Mouse (Mus musculus) frontal cortex, postnatal 25 days (tissue): Measurements from ENCODE around the gene Slc16a3.

Source experiments
- DNase-seq, 2 experiments: peaks; one replicate each; pipeline ENCODE4 v3.0.0; 2022; ENCODE audit warnings: low spot score in 2 of 2

Gene Slc16a3

DNA sequence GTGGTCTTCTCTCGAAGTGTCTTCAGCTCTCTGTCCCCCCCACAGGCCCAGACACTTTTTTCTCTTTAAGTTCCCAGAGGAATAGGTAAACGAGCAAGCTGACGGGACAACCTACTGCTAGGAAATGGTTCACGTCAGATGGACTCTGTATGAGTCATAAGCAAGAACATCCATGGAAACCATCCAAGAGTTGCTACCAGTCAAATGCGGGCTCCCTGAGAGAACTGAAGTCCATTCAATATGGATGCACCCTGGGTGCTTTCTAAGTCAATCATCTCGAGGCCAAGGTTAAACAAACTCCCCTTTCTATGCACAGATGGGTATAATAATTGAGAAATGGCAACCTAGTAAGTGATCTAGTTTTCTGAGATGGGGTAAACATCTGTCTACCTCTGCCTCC, 25.0 kb downstream of the Slc16a3 start:
- DNase-seq = no peak

DNA sequence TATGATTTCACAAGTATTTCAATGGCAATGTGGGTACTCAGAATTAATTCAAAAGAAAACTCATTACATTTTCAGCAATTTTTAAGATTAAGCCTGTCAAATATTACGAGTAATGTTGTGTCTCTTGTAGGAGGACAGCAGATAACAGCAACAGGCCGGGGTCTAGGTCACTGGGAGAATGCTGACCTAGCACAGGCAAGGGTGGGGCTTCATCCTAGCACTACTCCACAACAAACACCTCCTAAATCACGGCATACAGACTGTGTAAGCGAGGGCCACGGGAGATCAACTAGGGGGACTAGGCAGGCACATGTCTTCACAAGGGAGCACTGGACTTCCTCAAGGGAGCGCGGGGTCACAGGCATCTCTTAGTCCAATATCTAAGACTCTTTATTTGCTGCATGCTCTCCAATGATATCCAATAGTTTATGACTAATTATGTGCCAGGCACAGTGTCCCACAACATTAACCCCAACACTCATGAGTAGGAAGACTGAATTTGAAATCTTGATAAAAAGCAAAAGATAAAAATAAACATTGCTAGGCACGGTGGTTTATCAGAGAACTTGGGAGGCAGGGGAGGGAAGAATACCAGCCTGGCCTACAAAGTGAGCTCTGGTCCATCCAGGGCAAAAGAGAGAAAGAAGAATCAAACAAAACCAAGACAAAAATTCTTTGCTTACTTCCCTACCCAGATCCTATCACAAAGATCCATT, 31.6 kb downstream of the Slc16a3 start:
- no peak for DNase-seq

DNA sequence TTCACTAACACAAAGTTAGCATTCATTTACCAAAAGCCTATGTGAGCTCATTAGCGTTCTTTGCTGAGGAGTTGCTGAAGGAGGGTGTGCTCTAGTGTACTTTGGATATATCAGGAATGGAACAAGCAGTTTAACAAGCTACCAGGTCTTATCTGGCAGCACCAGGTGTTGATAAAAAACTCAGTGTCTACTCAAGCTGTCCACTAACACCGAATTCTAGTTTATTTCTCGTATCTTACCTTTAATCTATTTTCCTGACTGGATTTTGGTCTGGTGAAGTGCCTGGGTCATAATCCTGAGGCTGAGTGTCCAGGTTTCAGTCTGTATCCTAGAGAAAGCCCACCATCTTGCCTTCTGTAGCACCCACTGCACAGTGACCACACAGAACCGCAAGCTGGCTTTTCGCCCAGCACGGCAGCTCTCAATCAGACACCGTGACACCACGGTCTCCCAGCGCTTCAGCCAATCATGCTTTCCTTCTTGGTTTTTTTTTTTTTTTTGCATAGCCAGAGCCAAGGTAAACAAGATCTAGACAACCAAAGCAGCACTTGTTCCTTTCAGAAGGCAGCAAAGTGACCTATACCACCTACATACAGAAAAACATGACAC, 32.3 kb downstream of the Slc16a3 start:
- no peak for DNase-seq

DNA sequence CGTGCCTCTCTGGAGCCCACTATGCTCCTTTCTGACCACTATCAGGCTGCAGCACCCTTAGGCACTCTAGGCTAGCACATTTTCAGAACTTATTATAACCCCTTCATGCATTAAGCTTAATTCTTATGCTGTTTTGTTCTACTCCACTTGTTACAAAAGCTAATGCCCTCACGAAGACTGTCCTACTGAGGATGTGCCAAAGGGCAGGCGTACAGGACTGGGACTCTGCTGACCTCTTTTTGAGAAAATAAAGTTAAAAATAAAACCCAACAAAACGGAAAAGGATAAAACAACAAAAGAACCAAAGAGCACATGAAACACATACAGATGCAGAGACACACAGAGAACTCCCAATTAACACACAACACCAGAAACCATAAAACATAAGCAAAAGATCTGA, 33.4 kb downstream of the Slc16a3 start:
- DNase-seq = no peak

DNA sequence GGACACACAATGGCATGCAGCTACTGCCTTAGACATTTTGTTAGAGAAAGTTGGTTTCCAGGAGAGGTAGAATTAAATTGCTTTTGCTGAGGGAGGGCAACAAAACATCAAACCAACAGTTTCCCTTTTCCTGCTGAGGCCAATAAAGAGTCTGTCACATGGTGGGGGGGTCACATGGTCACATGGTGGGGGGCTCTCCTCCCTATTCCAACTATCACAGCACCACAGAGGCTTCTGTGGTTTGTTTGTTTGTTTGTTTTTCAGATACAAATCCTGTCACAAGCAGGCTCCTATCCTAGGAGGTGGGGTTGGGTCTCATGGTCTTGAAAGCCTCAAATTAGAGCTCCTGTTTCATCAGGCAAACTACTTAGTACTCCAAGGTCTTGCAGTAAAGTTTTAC, 34.2 kb downstream of the Slc16a3 start:
- DNase-seq = no peak

DNA sequence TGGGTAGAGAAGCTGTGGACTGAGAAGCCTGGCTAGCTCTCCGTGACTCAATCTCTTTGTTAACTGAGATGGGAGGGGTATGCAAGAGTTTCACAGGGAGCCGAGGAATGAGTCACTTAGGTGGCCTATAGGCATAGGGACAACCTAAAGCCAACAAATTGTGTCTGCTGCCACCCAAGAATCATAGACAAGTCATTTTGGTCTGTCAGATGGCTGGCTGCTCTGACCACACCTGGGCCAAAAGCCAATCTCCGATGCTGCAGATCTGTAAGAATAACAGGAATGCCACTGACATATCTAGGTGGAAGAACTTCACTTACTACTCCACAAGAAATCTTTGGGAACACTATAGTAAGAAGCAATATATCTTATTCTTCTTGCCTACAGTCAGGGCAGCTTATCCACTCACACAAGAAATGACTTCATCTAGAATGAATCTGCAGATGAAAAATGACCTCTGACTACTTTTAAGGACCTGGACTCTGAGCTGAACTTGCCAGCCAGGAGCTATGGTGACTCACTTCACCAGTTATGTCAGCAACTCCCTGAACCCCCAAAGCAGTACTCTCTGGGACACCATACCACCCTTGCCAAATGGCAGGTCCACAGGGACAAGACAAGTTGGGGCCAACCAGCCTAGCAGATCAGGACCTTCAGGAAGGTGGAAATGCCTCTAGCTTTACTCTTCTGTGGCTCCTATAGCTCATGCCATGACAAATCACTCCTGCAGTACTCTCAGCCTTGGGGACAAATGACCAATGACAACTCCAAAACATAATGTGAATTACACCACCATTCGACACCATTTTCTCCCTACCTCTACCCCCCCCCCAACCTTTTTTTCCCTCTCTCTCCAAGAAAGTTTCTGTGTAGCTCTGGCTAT, 36.4 kb downstream of the Slc16a3 start:
- DNase-seq = no peak

DNA sequence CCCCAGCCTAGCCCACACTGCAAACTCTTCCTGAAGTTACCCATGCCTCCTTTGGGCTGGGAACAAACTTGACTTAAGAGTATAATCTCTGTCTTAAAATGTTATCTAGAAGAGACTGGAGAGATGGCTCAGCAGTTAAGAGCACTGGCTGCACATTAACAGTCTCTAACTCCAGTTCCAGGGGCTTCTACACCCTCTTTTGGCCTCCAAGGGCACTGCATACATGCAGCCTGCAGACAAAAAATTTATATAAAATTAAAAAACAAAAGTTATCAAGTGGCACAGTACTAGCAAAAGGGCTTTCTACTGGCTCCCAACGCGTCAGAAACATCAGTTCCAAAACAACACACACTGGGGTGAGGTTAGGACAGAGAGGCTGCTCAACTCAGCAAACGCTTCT, 39.3 kb downstream of the Slc16a3 start:
- no peak for DNase-seq

DNA sequence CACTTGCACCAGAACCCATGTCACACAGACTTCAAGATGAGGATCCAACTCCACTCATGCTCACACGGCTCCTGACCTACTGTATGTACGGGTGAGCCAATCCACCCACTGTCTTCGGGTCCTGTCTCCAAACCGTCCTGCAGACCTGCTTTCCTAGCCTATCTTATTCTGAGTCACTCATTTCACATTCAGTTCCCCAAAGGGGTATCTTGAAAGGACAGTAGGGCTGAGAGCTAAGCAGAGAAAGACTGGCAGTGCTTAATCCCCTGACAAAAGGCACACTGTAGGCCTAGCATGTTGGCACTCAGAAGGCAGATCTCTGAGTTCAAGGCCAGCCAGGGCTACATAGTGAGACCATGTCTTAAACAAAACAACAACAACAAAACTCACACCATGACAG, 40.1 kb downstream of the Slc16a3 start:
- DNase-seq = no peak

DNA sequence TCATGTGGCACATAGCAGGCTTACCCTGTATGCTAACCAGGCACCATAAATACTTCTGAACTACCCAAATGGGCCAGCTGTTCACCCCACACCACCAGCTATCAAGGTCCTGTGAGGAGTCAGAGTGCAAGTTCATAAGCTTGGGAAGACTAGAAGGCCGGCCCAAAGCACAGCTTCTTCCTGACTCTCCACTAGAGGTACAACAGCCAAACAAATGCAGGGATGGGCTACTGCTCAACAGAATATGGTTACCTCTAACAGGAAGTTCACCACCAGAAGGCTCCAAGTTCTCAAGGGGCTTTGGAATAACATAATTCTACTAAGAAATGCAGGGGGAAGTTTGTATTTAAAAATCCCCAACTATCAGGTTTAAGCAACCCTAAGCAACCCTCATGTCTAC, 41.2 kb downstream of the Slc16a3 start:
- DNase-seq = no peak

DNA sequence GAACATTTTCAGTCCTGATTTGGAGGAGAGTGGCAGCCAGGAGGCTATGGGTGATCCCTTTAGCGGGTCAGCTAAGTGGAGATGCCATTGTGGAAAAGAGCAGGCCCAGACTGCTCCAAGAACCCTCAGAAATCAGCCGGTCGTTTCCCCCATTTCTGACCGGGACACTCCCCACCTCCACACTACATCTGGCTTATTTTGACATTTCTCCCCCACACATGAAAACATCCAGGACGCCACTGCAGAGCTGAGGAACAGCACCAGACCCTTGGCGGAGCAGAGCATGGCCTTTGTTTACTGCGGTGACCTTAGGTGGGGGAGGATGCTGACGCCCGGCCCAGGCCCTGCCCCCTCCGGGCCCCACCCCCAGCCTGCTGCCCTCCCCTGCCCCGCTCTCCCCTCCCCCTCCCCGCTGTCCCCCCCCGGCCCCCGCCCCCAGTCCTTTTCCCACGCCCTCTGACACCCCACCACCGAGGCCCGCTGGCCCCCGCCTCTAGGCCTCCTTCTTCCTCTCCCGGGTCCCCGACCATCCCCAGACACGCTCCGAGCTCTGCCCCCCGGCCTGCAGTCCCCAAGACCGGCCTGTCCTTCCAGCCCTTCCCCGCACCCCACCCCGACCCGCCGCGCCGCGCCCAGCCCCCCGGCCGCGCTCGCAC, 42.0 kb downstream of the Slc16a3 start:
- peak in 1 of 2 experiments; percentile 11 for DNase-seq

DNA sequence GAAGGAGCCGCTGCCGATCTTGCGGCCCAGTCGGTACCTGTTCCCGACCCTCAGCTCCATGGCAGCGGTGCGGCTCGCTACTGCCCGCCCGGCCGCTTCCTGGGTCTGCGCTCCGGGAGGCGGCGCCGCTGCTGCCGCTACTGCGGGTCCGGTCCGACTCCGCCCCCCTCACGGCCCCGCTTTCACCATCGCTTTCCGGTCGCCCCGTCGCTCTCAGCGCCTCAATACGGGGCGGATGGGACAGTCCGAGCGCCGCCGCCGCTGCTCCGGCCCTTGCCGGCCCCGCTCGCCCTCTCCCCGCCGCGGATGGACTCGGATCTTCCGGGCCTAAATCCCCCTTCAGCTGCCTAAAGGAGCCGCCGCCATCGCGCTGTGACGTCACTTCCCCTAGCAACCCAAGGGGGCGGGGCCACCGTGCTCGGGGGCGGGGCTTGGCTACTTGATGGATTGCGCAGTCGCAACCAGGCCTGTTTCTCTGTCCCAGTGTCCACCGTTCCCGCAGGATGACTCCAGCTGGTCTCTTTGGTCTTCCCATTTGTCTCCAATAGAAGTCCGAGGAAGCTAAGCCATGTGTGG, 42.8 kb downstream of the Slc16a3 start, which contains the start of gene Csnk1d:
Csnk1d (minus strand) TSS at position 380 of the 576 bp plus-strand sequence.
- DNase-seq = peak; percentile 99 to 100

DNA sequence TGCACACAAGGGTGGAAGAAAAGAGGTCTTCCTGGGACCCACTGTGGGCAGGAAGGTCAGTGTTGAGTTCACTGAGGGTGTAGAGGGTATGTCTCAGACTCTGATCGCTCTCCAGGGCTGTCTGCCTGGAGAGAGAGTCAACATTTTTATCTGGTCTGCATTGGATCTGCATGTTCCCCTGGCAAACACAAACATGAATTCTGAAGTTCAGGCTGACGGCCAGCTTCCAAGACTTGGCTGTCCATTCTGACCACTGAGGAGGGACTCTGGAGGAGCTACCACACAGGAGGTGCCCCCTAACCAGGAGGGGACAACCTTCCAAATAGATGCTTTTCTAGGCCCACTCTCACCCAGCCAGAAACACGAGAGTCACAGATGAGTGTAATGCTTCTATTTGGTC, 43.5 kb downstream of the Slc16a3 start:
- DNase-seq = no peak

DNA sequence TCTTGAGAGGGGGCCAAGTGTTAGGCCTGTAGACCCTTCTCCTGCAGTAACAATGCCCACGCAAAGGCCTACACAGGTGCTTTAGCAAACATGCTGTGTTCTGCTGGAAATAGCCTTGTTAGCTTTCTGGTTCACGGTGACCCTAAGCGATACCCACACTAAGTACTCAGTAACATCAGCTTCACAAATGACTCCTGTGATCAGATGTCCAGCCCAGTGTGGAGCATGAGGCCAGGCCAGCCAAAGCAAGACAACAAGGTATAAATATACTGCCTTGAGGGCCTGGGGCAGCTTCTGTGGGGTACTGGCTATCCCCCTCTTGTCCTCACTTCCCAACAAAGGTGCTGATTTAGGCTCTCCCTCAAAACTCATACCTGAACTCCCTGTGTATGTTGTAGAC, 44.8 kb downstream of the Slc16a3 start:
- no peak for DNase-seq

DNA sequence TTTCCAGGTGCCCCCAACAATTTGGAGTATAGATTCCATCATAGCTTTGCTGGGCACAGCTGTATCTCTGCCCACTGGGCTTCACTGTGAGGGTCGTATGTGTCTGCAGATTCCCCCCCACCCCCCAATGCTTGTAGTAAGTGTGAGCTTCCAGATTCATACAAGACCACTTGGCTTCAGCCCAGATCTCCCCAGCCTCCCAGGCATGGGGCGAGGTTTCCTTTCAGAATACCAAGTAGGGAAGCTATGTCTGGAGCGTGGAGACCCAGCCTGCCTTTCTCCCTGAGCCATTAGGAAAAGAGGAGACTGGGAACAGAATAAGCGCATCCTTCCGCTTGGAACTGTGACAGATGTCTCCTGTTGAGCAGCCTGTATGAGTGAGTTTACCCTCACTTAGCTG, 45.3 kb downstream of the Slc16a3 start:
- DNase-seq = no peak

DNA sequence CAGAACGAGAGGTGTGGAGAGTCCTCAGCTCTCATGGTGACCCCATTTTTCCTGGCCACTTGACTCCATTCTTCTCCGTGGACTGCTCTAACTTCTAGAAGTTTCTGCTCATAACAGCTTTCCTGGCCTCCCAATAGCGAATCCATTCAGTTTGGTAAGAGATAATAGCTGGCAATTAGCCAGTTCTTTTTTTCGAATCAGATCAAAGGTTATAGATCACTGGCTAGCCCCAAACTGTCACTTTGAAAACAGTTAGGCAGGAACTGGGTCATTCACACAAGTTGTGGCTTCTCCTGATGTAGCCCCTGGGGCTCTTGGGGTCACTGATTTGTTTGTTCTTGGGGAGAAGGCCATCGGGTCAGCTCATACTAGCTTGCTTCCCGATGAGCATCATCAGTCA, 46.5 kb downstream of the Slc16a3 start:
- DNase-seq = no peak

DNA sequence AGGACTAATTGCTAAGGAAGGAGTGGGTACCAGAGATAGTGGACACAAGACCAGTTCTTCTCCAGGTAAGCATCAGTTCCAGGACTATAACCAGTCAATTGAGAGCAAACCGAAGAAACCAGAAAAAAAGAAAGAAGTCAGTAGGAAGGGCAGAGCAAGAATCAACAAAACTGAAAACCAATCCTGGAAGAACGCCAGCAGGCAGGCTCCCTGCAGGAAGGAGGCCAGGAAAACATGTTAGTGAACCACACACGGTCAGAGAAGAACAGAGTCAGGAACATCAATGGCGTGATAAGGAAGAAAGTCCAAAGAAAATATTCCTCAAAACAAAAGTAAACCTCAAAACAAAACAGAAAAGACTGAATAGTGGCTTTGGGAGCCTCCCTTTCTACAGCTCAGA, 53.7 kb downstream of the Slc16a3 start:
- DNase-seq = no peak

DNA sequence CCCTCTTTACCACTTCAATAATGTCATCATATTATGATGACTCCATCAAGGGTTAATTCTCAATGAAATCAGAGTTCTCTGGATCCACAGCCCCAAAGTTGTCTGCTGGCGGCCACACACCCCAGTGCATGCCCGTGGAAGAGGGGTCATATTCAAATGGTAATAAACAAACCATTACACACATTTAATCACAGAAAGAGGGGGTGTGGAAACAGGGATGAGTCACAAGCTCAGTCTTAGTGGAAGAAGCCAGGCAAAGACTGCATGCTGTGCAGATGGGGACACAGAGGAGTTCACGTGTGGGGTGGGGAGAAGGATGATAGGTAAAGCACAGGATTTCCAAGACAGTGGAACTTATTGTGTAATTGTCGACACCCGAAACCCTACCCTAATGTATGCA, 56.0 kb downstream of the Slc16a3 start:
- no peak for DNase-seq

DNA sequence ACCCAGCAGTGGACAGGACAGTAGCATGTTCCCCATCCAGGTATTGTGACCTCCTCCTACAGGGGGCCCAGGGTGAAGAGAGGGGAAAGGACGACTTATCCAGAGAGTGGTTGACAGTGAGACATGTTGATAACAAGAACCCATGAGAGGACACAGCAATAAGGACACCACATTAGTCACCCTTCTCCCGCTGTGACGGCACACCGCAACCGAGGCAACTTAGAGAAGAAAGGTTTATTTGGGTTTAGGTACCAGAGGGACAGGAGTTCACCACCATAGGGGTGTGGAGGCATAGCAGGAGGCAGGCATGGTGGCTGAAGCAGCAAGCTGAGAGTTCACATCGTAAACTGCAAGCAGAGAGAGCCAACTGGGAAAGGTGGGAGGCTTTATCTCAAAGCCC, 57.9 kb downstream of the Slc16a3 start:
- DNase-seq = no peak

DNA sequence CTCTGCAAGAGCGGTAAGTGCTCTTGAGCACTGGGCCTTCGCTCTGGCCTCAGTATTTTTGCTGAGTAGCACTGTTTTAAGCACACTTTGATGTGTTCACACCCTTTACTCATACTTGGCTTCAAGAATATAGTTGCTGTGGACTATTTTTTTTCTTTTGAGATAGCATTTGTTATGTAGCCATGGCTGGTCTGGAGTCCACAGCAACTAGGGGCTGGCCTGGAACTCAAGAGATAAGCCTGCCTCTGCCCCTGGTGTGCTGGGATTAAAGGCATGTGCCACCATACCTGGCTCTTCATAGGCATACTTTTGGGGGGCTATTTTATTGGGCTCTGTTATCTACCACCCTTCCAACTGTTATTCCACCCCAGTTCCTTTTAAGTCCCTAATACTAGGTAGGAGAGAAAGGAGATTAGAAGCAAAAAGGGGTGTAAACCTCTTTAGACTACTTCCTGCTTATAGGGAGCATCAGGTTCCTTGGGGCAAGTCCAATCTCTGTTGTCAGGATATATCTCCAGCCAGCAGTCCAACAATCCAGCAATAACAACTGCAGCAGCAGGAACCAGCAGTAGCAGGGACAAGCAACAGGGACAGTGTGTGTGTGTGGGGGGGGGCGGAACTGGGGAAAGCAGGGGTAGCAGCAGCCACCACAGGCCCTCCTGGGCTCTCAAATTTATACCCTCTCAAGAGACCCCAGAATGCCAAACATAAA, 61.9 kb downstream of the Slc16a3 start:
- no peak for DNase-seq
